Mouse (Mus musculus) hindbrain, embryonic 11.5 days (tissue): Measurements from ENCODE around the gene Mrtfa. TPM values are rescaled to one million over a fixed set of nuclear protein-coding genes. Genes with fewer than 3 reads are reported as not detected.

Source experiments
- ATAC-seq: fragments of 200-750 bp; cut with Nextera tagmentation; 2 replicates; pipeline ENCODE4 v1.8.0; 2017; ENCODE audit warnings: mild to moderate bottlenecking, moderate TSS enrichment, moderate library complexity; ENCODE audit not compliant: low FRiP score
- DNase-seq: peaks from one replicate; pipeline ENCODE4 v3.0.0-alpha.2; 2015; ENCODE audit warnings: low spot score
- H3K27ac ChIP-seq: fragments of 300-500 bp; sonication (generic); 2 replicates; pipeline ENCODE4 v1.5.1; 2014; ENCODE audit warnings: mild to moderate bottlenecking, low read depth, low read length
- H3K27me3 ChIP-seq: fragments of 300-500 bp; sonication (generic); 2 replicates; pipeline ENCODE4 v1.6.1; 2014; ENCODE audit warnings: mild to moderate bottlenecking, low read length, moderate library complexity, mixed read lengths; ENCODE audit not compliant: control insufficient read depth, insufficient read depth
- H3K36me3 ChIP-seq: fragments of 300-500 bp; sonication (generic); 2 replicates; pipeline ENCODE4 v1.6.1; 2014; ENCODE audit warnings: mild to moderate bottlenecking, low read length, moderate library complexity, mixed read lengths; ENCODE audit not compliant: control insufficient read depth, insufficient read depth
- H3K4me1 ChIP-seq: fragments of 300-500 bp; sonication (generic); replicated peaks from 2 replicates; pipeline ENCODE4 v1.6.1; 2014; ENCODE audit warnings: low read length, mixed read lengths; ENCODE audit not compliant: control insufficient read depth, insufficient read depth
- H3K4me2 ChIP-seq: fragments of 300-500 bp; sonication (generic); replicated peaks from 2 replicates; pipeline ENCODE4 v1.6.1; 2014; ENCODE audit warnings: mild to moderate bottlenecking, low read depth, low read length
- H3K4me3 ChIP-seq: fragments of 300-500 bp; sonication (generic); 2 replicates; pipeline ENCODE4 v1.5.1; 2014; ENCODE audit warnings: low read depth, low read length
- H3K9ac ChIP-seq: fragments of 300-500 bp; sonication (generic); 2 replicates; pipeline ENCODE4 v1.6.1; 2014; ENCODE audit warnings: low read depth, low read length
- H3K9me3 ChIP-seq: fragments of 300-500 bp; sonication (generic); 2 replicates; pipeline ENCODE4 v1.6.1; 2016; ENCODE audit warnings: low read length; ENCODE audit not compliant: control insufficient read depth
- WGBS: fragments of 180-500 bp; shearing (Covaris S2); extraction: QIAGEN DNeasy Blood & Tissue Kit; methylation state at CpG from one replicate; pipeline ENCODE4 v1.1.7; 2014; 5-methylcytosine and 5-hydroxymethylcytosine counted together
- polyA plus RNA-seq: library from polyadenylated mRNA; unstranded; fragments of >200 nt; fragmentation: Nextera tagmentation; extraction: Ambion mirVana; gene quantifications from 2 replicates; pipeline ENCODE4 v1.2.1, GENCODE M21; 2014

Gene Mrtfa
- polyA plus RNA-seq, 1 experiment from 2014 or later, result 31.9 TPM

DNA sequence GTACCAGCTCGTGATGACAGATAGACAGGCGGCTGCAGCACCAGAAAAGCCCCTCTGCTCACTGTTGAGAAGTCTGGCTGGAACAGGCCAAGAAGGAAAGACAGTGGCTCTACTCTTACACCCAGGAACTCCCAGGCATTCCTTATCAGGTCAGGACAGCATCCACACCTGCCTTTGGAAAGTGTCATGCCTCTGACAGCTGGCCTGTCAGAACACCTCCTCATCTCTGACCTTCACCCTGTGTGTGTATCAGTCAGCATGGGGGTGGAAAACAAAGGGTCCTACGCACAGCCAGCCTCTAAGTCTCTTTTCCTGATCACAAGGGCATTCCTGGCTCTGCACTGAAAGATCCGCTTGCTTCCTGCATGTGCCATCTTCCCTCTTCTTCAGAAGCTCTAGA lies 148.8 kb downstream of the Mrtfa start:
- 68% methylated on average over 4 of the region's 4 CpGs for WGBS
- Histone ChIP-seq H3K9ac (no peak overlapping the region), H3K9me3 (no peaks in the 10 kb centered on the region), H3K27ac (no peak overlapping the region), H3K4me3 (no peak overlapping the region), H3K4me2 (no peak overlapping the region), H3K36me3 (0 out of 2 replicates have a peak, but pooled peaks cover 3% of the 10 kb centered on the region), H3K27me3 (no peaks in the 10 kb centered on the region), H3K4me1 (no peaks in the 10 kb centered on the region)
- DNase-seq, result no peak
- ATAC-seq, result no peak

DNA sequence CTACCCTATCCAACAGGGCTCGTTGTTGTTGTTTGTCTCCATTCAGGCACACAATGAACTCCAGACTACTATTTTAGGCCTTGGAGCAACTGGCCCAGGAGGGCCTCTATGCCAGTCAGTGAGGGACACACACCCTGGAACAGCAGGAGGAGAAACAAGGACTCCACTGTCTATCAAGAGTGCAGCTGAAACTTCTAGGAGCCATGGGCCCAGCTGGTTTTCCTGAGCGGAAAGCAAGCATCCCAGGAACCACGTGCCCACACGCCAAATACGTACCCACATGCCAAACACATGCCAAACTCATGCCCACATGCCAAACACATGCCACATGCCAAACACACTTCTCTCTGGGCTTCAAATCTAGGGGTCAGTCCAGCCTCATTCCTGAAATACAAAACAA lies 152.1 kb downstream of the Mrtfa start:
- DNase-seq (no peak), ATAC-seq (no peak)
- Histone ChIP-seq H3K27ac (no peak overlapping the region), H3K9me3 (no peaks in the 10 kb centered on the region), H3K4me1 (no peaks in the 10 kb centered on the region), H3K9ac (no peak overlapping the region), H3K27me3 (no peaks in the 10 kb centered on the region), H3K4me2 (no peak overlapping the region), H3K36me3 (no peaks in the 10 kb centered on the region), H3K4me3 (no peak overlapping the region)
- WGBS, result 88% methylated on average over 5 of the region's 5 CpGs

DNA sequence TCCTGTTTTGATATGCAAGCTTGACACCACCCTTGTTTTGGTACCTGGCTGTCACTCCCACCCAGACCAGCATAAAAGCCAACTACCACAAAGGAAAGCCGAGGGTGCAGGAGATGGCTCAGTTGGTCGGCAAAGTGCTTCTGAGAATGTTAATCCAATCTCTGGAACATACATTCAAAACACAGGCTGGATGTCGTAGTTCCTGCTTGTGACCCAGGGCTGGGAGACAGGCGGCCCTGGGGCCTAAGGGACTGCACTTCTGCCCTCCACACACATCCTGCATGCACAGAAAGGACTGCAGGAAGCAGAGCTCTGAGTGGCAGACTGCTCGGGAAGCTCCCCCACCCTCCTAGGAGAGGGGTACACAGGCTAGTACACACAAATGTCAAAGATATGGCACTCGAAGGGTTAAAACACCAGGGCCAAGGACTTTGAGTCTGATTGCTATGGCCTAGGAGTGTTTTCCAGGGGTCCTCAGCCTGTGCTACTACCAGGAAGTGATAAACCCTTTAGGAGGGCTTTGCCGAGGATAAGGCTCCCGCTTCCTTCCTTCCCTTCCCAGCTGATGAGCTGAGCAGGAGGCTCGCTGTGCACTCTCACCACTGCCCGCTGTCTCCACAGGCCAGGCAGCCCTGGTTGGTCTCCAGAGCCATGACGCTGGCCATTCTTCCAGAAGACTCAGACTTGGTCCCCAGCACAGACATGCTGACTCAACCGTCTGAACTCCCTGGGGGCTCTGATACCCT lies 155.0 kb downstream of the Mrtfa start:
- no peak for ATAC-seq
- WGBS, result 69% methylated on average over 12 of the region's 12 CpGs
- H3K27me3 ChIP-seq, result no peaks in the 10 kb centered on the region
- no peaks in the 10 kb centered on the region for H3K36me3 ChIP-seq
- DNase-seq, result peak; percentile 24
- H3K4me1 ChIP-seq, result no peaks in the 10 kb centered on the region
- H3K27ac ChIP-seq, result no peak overlapping the region
- no peak overlapping the region for H3K4me3 ChIP-seq
- H3K4me2 ChIP-seq, result no peak overlapping the region
- H3K9ac ChIP-seq, result no peak overlapping the region
- H3K9me3 ChIP-seq, result no peaks in the 10 kb centered on the region

DNA sequence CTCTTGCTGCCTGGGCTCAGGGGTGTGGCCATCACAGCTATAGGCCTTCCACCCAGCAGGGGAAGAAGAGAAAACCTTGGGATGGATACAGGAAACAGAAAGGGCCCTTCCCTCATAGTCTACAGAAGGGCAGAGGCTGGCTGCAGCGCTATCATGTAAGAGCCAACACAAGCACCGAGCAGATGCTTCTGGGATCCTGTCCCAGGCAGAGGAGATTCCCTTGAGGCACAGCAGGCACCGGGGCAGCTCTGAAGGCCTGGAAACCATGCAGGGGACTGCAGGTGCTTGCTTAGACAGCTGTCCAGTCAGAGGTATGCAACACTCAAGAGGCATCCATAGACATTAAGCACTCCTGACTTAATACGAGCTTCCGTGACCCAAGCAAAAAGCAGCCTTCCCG lies 156.4 kb downstream of the Mrtfa start:
- Histone ChIP-seq H3K9me3 (no peaks in the 10 kb centered on the region), H3K36me3 (no peaks in the 10 kb centered on the region), H3K9ac (no peak overlapping the region), H3K27ac (no peak overlapping the region), H3K4me3 (no peak overlapping the region), H3K4me2 (no peak overlapping the region), H3K4me1 (no peaks in the 10 kb centered on the region), H3K27me3 (no peaks in the 10 kb centered on the region)
- 75% methylated on average over 6 of the region's 6 CpGs for WGBS
- no peak for ATAC-seq
- DNase-seq, result no peak

DNA sequence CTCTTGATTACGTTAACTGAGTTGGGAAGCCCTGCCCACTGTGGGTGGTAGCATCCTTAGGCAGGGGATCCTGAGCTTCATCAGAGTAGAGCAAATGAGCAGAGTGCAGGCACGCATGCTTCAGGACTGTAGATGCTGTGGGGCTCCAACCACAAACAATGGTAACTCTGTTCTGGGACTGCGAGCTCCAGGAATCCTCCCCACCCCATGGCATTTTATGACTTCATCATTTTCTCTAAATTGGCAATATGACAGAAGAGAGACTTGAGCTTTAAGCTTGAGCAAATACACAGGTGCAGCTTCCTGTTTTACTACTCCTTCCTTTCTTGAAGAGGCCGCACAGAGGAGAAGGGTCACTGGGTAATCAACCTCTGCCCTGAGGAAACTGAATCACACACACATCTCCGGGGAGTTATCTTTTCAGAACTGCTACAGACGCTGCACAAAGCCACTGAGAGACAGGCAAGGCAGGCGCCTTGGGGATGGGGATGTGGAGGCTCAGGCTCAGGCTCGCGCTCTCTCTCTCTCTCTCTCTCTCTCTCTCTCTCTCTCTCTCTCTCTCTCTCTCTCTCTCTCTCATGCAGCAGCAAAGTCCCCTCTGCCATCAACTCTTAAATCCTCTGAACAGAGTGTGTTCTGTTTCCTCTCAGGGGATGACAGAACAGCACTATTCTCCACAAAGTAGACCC lies 157.5 kb downstream of the Mrtfa start:
- H3K27me3 ChIP-seq, result no peaks in the 10 kb centered on the region
- DNase-seq (peak; percentile 22), ATAC-seq (no peak)
- H3K9me3 ChIP-seq, result no peaks in the 10 kb centered on the region
- WGBS, result 44% methylated on average over 9 of the region's 9 CpGs
- no peak overlapping the region for H3K27ac ChIP-seq
- H3K4me3 ChIP-seq, result no peak overlapping the region
- H3K4me1 ChIP-seq, result no peaks in the 10 kb centered on the region
- H3K36me3 ChIP-seq, result no peaks in the 10 kb centered on the region
- no peak overlapping the region for H3K9ac ChIP-seq
- no peak overlapping the region for H3K4me2 ChIP-seq

DNA sequence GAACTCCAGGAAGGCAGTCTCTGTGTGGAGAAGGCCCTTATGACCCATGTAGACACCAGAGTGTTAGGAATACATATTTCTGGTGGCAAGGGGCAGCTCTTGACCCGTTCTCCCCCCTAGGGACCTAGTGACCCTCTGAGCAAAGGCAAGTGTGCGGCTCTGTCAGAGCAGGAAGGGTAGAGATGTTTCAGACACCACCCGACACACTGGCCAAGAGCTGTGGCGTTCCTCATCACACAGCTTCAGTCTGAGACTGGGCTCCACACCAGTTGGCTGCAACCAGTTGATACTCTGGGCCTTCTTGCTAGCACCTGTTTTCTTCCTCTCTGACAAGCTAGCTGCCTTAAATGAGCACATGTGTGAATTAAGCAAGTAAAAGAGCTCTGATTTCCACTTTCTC lies 158.9 kb downstream of the Mrtfa start:
- H3K4me3 ChIP-seq, result no peak overlapping the region
- no peak overlapping the region for H3K9ac ChIP-seq
- no peak for ATAC-seq
- 78% methylated on average over 4 of the region's 4 CpGs for WGBS
- no peak overlapping the region for H3K27ac ChIP-seq
- DNase-seq, result no peak
- H3K4me2 ChIP-seq, result no peak overlapping the region
- H3K9me3 ChIP-seq, result no peaks in the 10 kb centered on the region
- no peaks in the 10 kb centered on the region for H3K4me1 ChIP-seq
- H3K27me3 ChIP-seq, result no peaks in the 10 kb centered on the region
- no peaks in the 10 kb centered on the region for H3K36me3 ChIP-seq

DNA sequence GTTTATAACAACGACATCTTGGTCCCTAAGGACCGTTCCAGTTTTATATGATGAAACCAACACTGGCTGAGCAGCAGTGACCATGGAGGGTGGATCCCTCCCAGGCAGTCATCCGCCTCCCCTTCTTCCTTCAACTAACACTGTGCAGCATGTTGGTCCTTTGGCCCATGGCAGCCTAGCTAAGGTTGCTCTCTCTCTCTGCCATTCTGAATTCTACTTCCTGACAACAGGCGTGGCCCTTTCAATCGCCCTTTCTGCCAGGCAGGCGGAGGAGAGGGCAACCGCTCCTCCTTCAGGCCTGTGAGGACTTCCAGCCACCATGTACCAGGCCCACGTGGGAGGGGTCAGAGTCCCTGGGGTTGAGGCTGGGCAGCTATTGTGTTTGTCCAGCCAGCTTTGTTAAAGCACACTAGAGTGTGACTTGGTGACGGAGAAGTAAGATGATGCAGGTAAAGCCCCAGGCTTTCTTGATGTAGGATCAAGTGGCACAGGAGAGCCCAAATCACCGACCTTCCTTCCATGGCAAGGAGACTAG lies 159.6 kb downstream of the Mrtfa start:
- no peak overlapping the region for H3K4me2 ChIP-seq
- no peaks in the 10 kb centered on the region for H3K4me1 ChIP-seq
- DNase-seq, result no peak
- no peak for ATAC-seq
- H3K9me3 ChIP-seq, result no peaks in the 10 kb centered on the region
- no peaks in the 10 kb centered on the region for H3K27me3 ChIP-seq
- H3K4me3 ChIP-seq, result no peak overlapping the region
- 58% methylated on average over 10 of the region's 10 CpGs for whole genome bisulfite sequencing
- H3K9ac ChIP-seq, result no peak overlapping the region
- no peak overlapping the region for H3K27ac ChIP-seq
- no peaks in the 10 kb centered on the region for H3K36me3 ChIP-seq

DNA sequence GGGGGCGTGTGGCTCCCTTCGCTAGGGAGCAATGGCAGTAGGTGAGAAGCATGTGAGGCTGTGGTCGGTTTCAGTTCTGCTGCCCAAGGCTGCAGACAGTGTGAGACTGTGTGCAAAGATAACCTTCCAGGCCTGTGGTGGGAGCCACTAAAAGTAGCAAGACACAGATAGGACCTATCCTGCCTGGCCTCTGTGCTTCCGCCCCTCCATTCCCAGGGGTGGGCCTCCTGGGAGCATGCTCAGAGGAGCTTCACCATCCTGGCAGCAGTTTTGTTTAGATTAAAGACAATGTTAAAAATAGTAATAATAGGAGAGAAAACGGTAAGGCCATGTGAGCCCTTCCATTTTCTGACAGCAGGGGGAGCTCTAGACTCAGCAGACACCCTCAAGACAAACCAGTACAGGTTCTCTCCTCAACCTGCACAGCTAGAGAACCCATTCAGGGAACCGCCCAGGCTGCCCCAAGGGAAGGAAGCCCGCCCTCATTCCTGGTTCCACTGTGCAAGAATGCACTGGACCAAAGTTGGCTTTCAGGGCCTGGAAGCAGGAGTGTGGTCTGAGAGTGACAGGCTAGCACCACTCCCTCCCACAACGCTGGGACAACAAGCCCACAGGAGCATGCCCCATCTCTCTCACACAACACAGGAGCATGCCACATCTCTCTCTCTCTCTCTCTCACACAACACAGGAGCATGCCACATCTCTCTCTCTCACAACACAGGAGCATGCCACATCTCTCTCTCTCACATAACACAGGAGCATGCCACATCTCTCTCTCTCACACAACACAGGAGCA lies 163.0 kb downstream of the Mrtfa start:
- 49% methylated on average over 8 of the region's 8 CpGs for WGBS
- H3K36me3 ChIP-seq, result no peaks in the 10 kb centered on the region
- H3K4me1 ChIP-seq, result no peaks in the 10 kb centered on the region
- ATAC-seq (no peak), DNase-seq (peak; percentile 84)
- no peak overlapping the region for H3K4me3 ChIP-seq
- no peaks in the 10 kb centered on the region for H3K27me3 ChIP-seq
- no peak overlapping the region for H3K27ac ChIP-seq
- no peak overlapping the region for H3K9ac ChIP-seq
- H3K9me3 ChIP-seq, result no peaks in the 10 kb centered on the region
- H3K4me2 ChIP-seq, result no peak overlapping the region
